Mouse (Mus musculus) lung, embryonic 14.5 days (tissue): Measurements from ENCODE around the gene Prkcsh. TPM values are rescaled to one million over a fixed set of nuclear protein-coding genes. Genes with fewer than 3 reads are reported as not detected.

Experiments used
- ATAC-seq: fragments of 200-750 bp; cut with Nextera tagmentation; 2 replicates; pipeline ENCODE4 v1.8.0; 2017; ENCODE audit warnings: mild to moderate bottlenecking, moderate TSS enrichment, moderate library complexity; ENCODE audit not compliant: insufficient read depth
- DNase-seq: peaks from one replicate; pipeline ENCODE4 v3.0.0-alpha.2; 2015
- H3K27ac ChIP-seq: fragments of 300-500 bp; sonication (generic); 2 replicates; pipeline ENCODE4 v1.5.1; 2014; ENCODE audit warnings: low read depth, mild to moderate bottlenecking, moderate library complexity
- H3K27me3 ChIP-seq: fragments of 300-500 bp; sonication (generic); 2 replicates; pipeline ENCODE4 v1.6.1; 2014; ENCODE audit warnings: low read length, control low read depth; ENCODE audit not compliant: insufficient read depth
- H3K36me3 ChIP-seq: fragments of 300-500 bp; sonication (generic); 2 replicates; pipeline ENCODE4 v1.6.1; 2014; ENCODE audit warnings: control low read depth; ENCODE audit not compliant: insufficient read depth
- H3K4me1 ChIP-seq: fragments of 300-500 bp; sonication (generic); 2 replicates; pipeline ENCODE4 v1.6.1; 2014; ENCODE audit warnings: antibody characterized with exemption, control low read depth; ENCODE audit not compliant: insufficient read depth
- H3K4me2 ChIP-seq: fragments of 300-500 bp; sonication (generic); 2 replicates; pipeline ENCODE4 v1.6.1; 2014; ENCODE audit warnings: mild to moderate bottlenecking
- H3K4me3 ChIP-seq: fragments of 300-500 bp; sonication (generic); 2 replicates; pipeline ENCODE4 v1.5.1; 2014; ENCODE audit warnings: low read depth, low read length
- H3K9ac ChIP-seq: fragments of 300-500 bp; sonication (generic); 2 replicates; pipeline ENCODE4 v1.6.1; 2014
- H3K9me3 ChIP-seq: fragments of 300-500 bp; sonication (generic); 2 replicates; pipeline ENCODE4 v1.6.1; 2016; ENCODE audit warnings: low read depth, low read length, control low read depth
- CTCF ChIP-seq: IDR thresholded peaks from 2 replicates; pipeline ENCODE4 v1.5.1; 2016; ENCODE audit warnings: antibody characterized with exemption, low read depth
- WGBS: fragments of 180-500 bp; shearing (Covaris S2); extraction: QIAGEN DNeasy Blood & Tissue Kit; methylation state at CpG from one replicate; pipeline ENCODE4 v1.1.7; 2014; 5-methylcytosine and 5-hydroxymethylcytosine counted together
- polyA plus RNA-seq: library from polyadenylated mRNA; unstranded; fragments of >200 nt; fragmentation: Nextera tagmentation; extraction: Ambion mirVana; gene quantifications from 2 replicates; pipeline ENCODE4 v1.2.1, GENCODE M21; 2014

The Prkcsh gene
- polyA plus RNA-seq, 1 experiment from 2014 or later = 107 TPM

DNA sequence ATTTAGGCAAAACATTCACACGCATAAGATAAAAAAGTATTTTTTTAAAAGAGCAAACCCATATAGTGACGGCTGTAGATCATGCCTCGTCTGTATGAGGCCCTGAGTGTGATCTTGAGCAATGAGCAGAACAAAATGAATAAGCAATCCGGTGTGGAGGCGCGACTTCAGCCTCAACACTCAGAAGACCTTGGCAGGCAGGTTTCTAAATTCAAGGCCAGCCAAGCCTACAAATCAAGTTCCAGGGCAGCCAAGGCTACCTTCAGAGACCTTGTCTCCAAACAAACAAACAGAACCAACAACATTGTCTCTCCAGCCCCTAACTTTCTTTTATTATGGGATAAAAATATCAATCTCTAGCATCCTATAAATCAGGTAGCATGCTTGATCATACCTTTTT is 2.3 kb upstream of the Prkcsh start:
- no peak for ATAC-seq
- WGBS = 83% methylated on average over 6 of the region's 6 CpGs

DNA sequence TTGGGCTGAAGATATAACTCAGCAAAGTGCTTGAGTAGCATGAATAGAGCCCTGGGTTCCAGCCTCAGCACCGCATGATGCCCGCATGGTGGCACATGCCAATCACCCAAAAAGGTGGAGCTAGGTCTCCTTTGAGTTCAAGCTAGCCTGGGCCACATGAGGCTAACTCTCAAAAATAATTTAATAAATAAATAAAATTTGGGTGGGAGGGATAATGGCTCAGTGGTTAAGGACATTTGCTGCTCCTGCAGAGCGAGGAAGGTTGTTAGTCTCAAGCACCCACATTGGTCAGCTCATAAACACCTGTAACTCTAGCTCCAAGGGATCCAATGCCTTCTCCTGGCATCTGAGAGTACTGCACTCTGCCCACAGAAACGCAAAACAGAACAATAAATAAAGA is 973 bp upstream of the Prkcsh start:
- Histone ChIP-seq H3K36me3 (peaks cover 23% of the 10 kb centered on the region), H3K27ac (no peak overlapping the region), H3K4me1 (peaks cover 7% of the 10 kb centered on the region), H3K27me3 (no peaks in the 10 kb centered on the region), H3K9me3 (no peaks in the 10 kb centered on the region), H3K4me3 (no peak overlapping the region), H3K9ac (no peak overlapping the region), H3K4me2 (peak overlapping the region; percentile 79; the same call in 1 of the 2 replicates)
- 84% methylated on average over 4 of the region's 4 CpGs for WGBS
- TF ChIP-seq CTCF = no peak
- ATAC-seq (no peak), DNase-seq (no peak)

More for the DNA sequence above, 2.3 kb upstream of the Prkcsh start:
- Histone ChIP-seq H3K9ac (no peak overlapping the region), H3K4me3 (no peak overlapping the region), H3K4me1 (peaks cover 7% of the 10 kb centered on the region), H3K27ac (no peak overlapping the region), H3K9me3 (no peaks in the 10 kb centered on the region), H3K27me3 (no peaks in the 10 kb centered on the region), H3K36me3 (peaks cover 10% of the 10 kb centered on the region), H3K4me2 (no peak overlapping the region)
- TF ChIP-seq CTCF = no peak
- no peak for DNase-seq

DNA sequence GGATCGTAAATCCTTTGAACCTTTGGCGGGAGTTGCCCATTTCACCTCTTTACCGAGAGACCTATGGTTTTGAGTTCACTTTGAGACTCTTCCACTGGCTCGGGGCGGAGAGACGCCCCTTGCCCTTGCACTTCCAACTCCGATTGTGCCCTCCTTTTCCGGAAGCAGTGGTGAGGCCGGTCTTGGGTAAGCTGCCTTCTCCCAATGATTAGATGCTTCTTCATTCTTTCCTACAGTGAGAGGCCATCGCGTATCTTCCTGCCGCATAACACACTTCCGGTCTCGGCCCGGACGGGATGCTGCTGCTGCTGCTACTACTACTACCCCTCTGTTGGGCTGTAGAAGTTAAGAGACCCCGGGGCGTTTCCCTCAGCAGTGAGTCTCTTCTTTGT is 553 bp downstream of the Prkcsh start:
- ATAC-seq = peak; percentile 10
- TF ChIP-seq CTCF = no peak
- Histone ChIP-seq H3K4me1 (peaks cover 7% of the 10 kb centered on the region), H3K4me3 (peak overlapping the region; percentile 76), H3K27ac (peak overlapping the region; percentile 34; the same call in 1 of the 2 replicates), H3K4me2 (peak overlapping the region; percentile 79), H3K27me3 (no peaks in the 10 kb centered on the region), H3K9ac (peak overlapping the region; percentile 68), H3K9me3 (no peaks in the 10 kb centered on the region), H3K36me3 (peaks cover 38% of the 10 kb centered on the region)
- under 1% methylated on average over 18 of the region's 18 CpGs for WGBS
- peak; percentile 61 for DNase-seq

GRCm38 (mm10) chr9:22004546-22004945 is 1.9 kb downstream of the Prkcsh start:
- Histone ChIP-seq H3K27me3 (no peaks in the 10 kb centered on the region), H3K36me3 (peaks cover 52% of the 10 kb centered on the region), H3K4me1 (peaks cover 7% of the 10 kb centered on the region), H3K4me2 (0 out of 2 replicates have a peak overlapping the region, but pooled peaks have one; percentile 79), H3K27ac (no peak overlapping the region), H3K4me3 (no peak overlapping the region), H3K9me3 (no peaks in the 10 kb centered on the region), H3K9ac (no peak overlapping the region)
- 85% methylated on average over 12 of the region's 12 CpGs for WGBS
- TF ChIP-seq CTCF = no peak
- ATAC-seq (no peak), DNase-seq (no peak)

- Histone ChIP-seq H3K9ac (no peak overlapping the region), H3K4me2 (no peak overlapping the region), H3K27me3 (no peaks in the 10 kb centered on the region), H3K9me3 (no peaks in the 10 kb centered on the region), H3K4me1 (no peaks in the 10 kb centered on the region), H3K4me3 (no peak overlapping the region), H3K36me3 (peaks cover 88% of the 10 kb centered on the region), H3K27ac (no peak overlapping the region)
- TF ChIP-seq CTCF = no peak
- 84% methylated on average over 5 of the region's 5 CpGs for WGBS
- no peak for DNase-seq
- ATAC-seq = peak; percentile 40; the same call in 1 of the 2 replicates
These were observed 8.4 kb downstream of the Prkcsh start for GRCm38 (mm10) chr9:22011055-22011454.

- Histone ChIP-seq H3K36me3 (peaks cover 71% of the 10 kb centered on the region), H3K9me3 (no peaks in the 10 kb centered on the region), H3K4me1 (no peaks in the 10 kb centered on the region), H3K27me3 (no peaks in the 10 kb centered on the region), H3K27ac (no peak overlapping the region), H3K4me2 (no peak overlapping the region), H3K9ac (no peak overlapping the region), H3K4me3 (no peak overlapping the region)
- DNase-seq (no peak), ATAC-seq (no peak)
- 88% methylated on average over 13 of the region's 13 CpGs for WGBS
- no peak for TF ChIP-seq CTCF
These were observed 10.1 kb downstream of the Prkcsh start for GRCm38 (mm10) chr9:22012731-22013130.

- WGBS = 65% methylated on average over 10 of the region's 10 CpGs
- TF ChIP-seq CTCF = no peak
- Histone ChIP-seq H3K27me3 (no peaks in the 10 kb centered on the region), H3K9me3 (no peaks in the 10 kb centered on the region), H3K36me3 (peaks cover 36% of the 10 kb centered on the region), H3K4me3 (no peak overlapping the region), H3K4me1 (no peaks in the 10 kb centered on the region), H3K4me2 (no peak overlapping the region), H3K9ac (no peak overlapping the region), H3K27ac (no peak overlapping the region)
- ATAC-seq (no peak), DNase-seq (no peak)
These were observed 13.6 kb downstream of the Prkcsh start for GRCm38 (mm10) chr9:22016245-22016644.

DNA sequence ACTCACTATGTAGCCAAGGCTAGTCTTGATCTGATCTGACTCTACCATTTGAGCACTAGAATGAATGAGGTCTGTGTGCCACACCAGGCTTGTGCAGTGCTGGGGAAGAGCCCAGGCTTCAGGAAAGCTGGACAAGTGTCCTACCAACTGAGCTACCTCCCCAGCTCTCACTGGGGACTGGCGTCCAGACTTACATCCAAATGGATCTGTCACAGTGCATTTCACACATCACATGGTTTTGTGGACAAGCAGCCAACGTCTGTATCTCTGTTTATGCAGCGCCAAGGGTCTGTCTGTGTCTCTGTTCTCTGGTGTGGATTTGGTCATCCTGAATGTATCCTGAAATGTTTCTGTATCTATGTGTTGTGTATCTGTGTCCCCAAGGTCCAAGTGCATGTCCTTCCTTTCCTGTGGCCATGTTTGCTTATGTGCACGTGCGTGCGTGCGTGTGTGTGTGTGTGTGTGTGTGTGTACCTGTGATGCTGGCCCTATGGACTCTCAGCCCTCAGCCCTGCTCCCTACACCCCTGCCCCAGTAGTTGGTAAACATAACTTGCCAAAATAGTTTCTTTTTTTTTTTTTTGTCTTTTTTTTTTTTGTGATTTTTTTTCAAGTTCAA is 14.7 kb downstream of the Prkcsh start:
- no peaks in the 10 kb centered on the region for H3K9me3 ChIP-seq
- H3K36me3 ChIP-seq = peaks cover 25% of the 10 kb centered on the region
- no peak for TF ChIP-seq CTCF
- DNase-seq = no peak
- no peak for ATAC-seq
- no peak overlapping the region for H3K9ac ChIP-seq
- WGBS = 65% methylated on average over 7 of the region's 7 CpGs
- no peaks in the 10 kb centered on the region for H3K4me1 ChIP-seq
- no peak overlapping the region for H3K27ac ChIP-seq
- H3K27me3 ChIP-seq = no peaks in the 10 kb centered on the region
- no peak overlapping the region for H3K4me2 ChIP-seq
- H3K4me3 ChIP-seq = no peak overlapping the region
